Mouse (Mus musculus) liver, postnatal 0 days (tissue): ENCODE results near the gene Prss2.

Experiments
- CTCF ChIP-seq: sonication (generic); IDR thresholded peaks from 2 replicates; pipeline ENCODE4 v1.5.1; 2016; ENCODE audit warnings: antibody characterized with exemption, low read depth
- EP300 ChIP-seq: IDR thresholded peaks from 2 replicates; pipeline ENCODE4 v1.6.1; 2016; ENCODE audit warnings: antibody characterized with exemption, low read depth, mild to moderate bottlenecking

- TF ChIP-seq CTCF, result no peak
- TF ChIP-seq EP300, result no peak
Observed at GRCm38 (mm10) chr6:41544381-41544924, 22.9 kb downstream of the Prss2 start.
